Mouse (Mus musculus): Measurements from ENCODE around the gene Ptgfrn.

- TF ChIP-seq CTCF (IDR thresholded peaks at IDR 0.05; ENCODE audit: insufficient read depth, low read length) (no peak), POLR2A (IDR thresholded peaks at IDR 0.05; ENCODE audit: borderline replicate concordance, extremely low read depth, low read depth, low read length) (no peak)
These were observed 5.2 kb downstream of the Ptgfrn start for GRCm38 (mm10) chr3:101104883-101105282.

All from lung, adult 2 months (tissue).